Mouse (Mus musculus): ENCODE results near the gene Dedd.
A peak's percentile ranks its signal among the peaks of the same experiment; 100 is the strongest.

Gene Dedd

GRCm38 (mm10) chr1:171361106-171362103 is 32.5 kb downstream of the Dedd start:
- peak; percentile 89 for DNase-seq (ENCODE audit: low read depth, low spot score)

GRCm38 (mm10) chr1:171365934-171366333 is 37.0 kb downstream of the Dedd start:
- no peak for DNase-seq (ENCODE audit: low read depth, low spot score)

GRCm38 (mm10) chr1:171369845-171370556 is 41.1 kb downstream of the Dedd start, which contains the start of gene Nectin4:
Nectin4 (plus strand) TSS chr1:171370099.
- no peak for DNase-seq (ENCODE audit: low read depth, low spot score)

- DNase-seq (ENCODE audit: low read depth, low spot score): no peak
These were observed 43.9 kb downstream of the Dedd start for GRCm38 (mm10) chr1:171372880-171373279.

GRCm38 (mm10) chr1:171373946-171374345 is 45.0 kb downstream of the Dedd start:
- no peak for DNase-seq (ENCODE audit: low read depth, low spot score)

- DNase-seq (ENCODE audit: low read depth, low spot score): no peak
These were observed 46.7 kb downstream of the Dedd start for GRCm38 (mm10) chr1:171375646-171376097.

- no peak for DNase-seq (ENCODE audit: low read depth, low spot score)
These were observed 49.4 kb downstream of the Dedd start for GRCm38 (mm10) chr1:171378298-171378697.

GRCm38 (mm10) chr1:171379935-171380599 is 51.1 kb downstream of the Dedd start:
- DNase-seq (ENCODE audit: low read depth, low spot score): peak; percentile 90

- no peak for DNase-seq (ENCODE audit: low read depth, low spot score)
These were observed 53.2 kb downstream of the Dedd start for GRCm38 (mm10) chr1:171382096-171382620.

- no peak for DNase-seq (ENCODE audit: low read depth, low spot score)
These were observed 55.4 kb downstream of the Dedd start for GRCm38 (mm10) chr1:171384361-171384760.

- DNase-seq (ENCODE audit: low read depth, low spot score): no peak
These were observed 56.2 kb downstream of the Dedd start for GRCm38 (mm10) chr1:171385171-171385570.

GRCm38 (mm10) chr1:171387099-171387498 is 58.2 kb downstream of the Dedd start:
- DNase-seq (ENCODE audit: low read depth, low spot score): peak; percentile 70

- peak; percentile 66 for DNase-seq (ENCODE audit: low read depth, low spot score)
These were observed 59.6 kb downstream of the Dedd start, which contains the start of gene Arhgap30 for GRCm38 (mm10) chr1:171388376-171389102. Arhgap30 (plus strand) TSS chr1:171388954.

GRCm38 (mm10) chr1:171390101-171390500 is 61.2 kb downstream of the Dedd start:
- peak; percentile 59 for DNase-seq (ENCODE audit: low read depth, low spot score)
